Comparison of ENCODE assay signal across 10 mouse cellular contexts in the genomic region with DNA sequence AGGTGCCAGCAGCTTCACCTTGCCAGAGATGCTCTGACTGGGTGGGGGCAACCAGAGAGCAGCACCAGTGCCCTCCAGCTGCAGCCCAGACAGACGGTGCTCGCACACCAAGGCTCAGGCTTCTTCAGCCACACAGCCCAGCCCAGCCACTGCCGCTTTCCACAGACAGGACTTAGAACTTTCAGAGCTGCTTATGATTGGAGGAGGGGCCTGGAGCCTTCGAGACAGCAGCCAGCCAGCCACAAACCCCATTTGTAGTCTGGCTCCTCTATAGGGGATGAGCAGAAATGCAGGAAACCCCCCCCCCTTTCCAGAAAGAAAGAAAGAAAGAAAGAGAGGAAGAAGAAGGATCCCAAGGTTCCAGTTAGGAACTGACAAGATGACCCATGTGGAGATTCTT. TPM values are rescaled to one million over a fixed set of nuclear protein-coding genes. Genes with fewer than 3 reads are reported as not detected.
A peak's percentile ranks its signal among the peaks of the same experiment; 100 is the strongest.
DNase-seq lines count a peak whose midpoint lies in the region; ATAC-seq and TF ChIP-seq lines count a peak whose summit lies in the region.
"Had no signal": no experiment of that assay in that cellular context is flagged by ENCODE, and none has a peak within 500 bp of the region (broad histone marks: within the 10 kb centered on the region; RNA-seq: fewer than 3 reads in every experiment).

No protein-coding gene starts in this region.

- WGBS in forebrain, embryonic 14.5 days = 18% methylated on average over 4 of the region's 4 CpGs
- 6% methylated on average over 4 of the region's 4 CpGs for WGBS in forebrain, embryonic 13.5 days
- 13% methylated on average over 4 of the region's 4 CpGs for WGBS in lung, embryonic 15.5 days
- WGBS in embryonic facial prominence, embryonic 15.5 days = 12% methylated on average over 4 of the region's 4 CpGs
- WGBS in stomach, postnatal 0 days = 30% methylated on average over 4 of the region's 4 CpGs

- peak; percentile 51 for TF ChIP-seq CTCF in stomach, postnatal 0 days (IDR thresholded peaks at IDR 0.05; ENCODE audit: low read depth)

- peak; percentile 45 for DNase-seq in forebrain, embryonic 14.5 days (ENCODE audit: low spot score)
- no peak for DNase-seq in lung, postnatal 25 days (ENCODE audit: low spot score)
- no peak for DNase-seq in stomach, postnatal 0 days (ENCODE audit: low spot score)
- no peak for DNase-seq in spleen, postnatal 14 days (ENCODE audit: low spot score in 2 of 2)
- no peak for DNase-seq in cerebellum, postnatal 4 days (ENCODE audit: low spot score in 2 of 2)

- H3K4me2 ChIP-seq in forebrain, embryonic 14.5 days (ENCODE audit: low read length) = no peak overlapping the region
- H3K4me2 ChIP-seq in forebrain, embryonic 13.5 days = no peak overlapping the region
- 0 out of 2 replicates have a peak overlapping the region, but pooled peaks have one; percentile 7 for H3K4me2 ChIP-seq in lung, embryonic 15.5 days
- H3K4me2 ChIP-seq in embryonic facial prominence, embryonic 15.5 days (replicated peaks) = no peak overlapping the region
- H3K4me2 ChIP-seq in stomach, postnatal 0 days (replicated peaks; ENCODE audit: low read depth) = no peak overlapping the region

- peak; percentile 30 for ATAC-seq in forebrain, embryonic 14.5 days
- ATAC-seq in forebrain, embryonic 13.5 days = no peak
- ATAC-seq in lung, embryonic 15.5 days (ENCODE audit: borderline replicate concordance, extremely low read depth, low FRiP score, low TSS enrichment) = peak; percentile 46; the same call in 1 of the 2 replicates
- 0 out of 2 replicates have a peak, but pooled peaks have one; percentile 31 for ATAC-seq in embryonic facial prominence, embryonic 15.5 days (ENCODE audit: insufficient number of reproducible peaks, low FRiP score, low TSS enrichment, low read depth)
- ATAC-seq in stomach, postnatal 0 days (ENCODE audit: low FRiP score, low TSS enrichment) = no peak; the same call in 1 of the 2 replicates

- H3K4me3 ChIP-seq in forebrain, embryonic 14.5 days (ENCODE audit: low read depth, low read length) = no peak overlapping the region
- no peak overlapping the region for H3K4me3 ChIP-seq in forebrain, embryonic 13.5 days
- no peak overlapping the region for H3K4me3 ChIP-seq in lung, embryonic 15.5 days
- no peak overlapping the region; the same call in 1 of the 2 replicates for H3K4me3 ChIP-seq in embryonic facial prominence, embryonic 15.5 days (replicated peaks)
- no peak overlapping the region for H3K4me3 ChIP-seq in stomach, postnatal 0 days (ENCODE audit: low read depth, low read length)
- H3K4me3 ChIP-seq: midbrain, embryonic 12.5 days had no signal

- peaks cover 21% of the 10 kb centered on the region for H3K27me3 ChIP-seq in forebrain, embryonic 14.5 days (replicated peaks; ENCODE audit: control insufficient read depth, insufficient read depth, low read length)
- peaks cover 41% of the 10 kb centered on the region for H3K27me3 ChIP-seq in forebrain, embryonic 13.5 days
- peaks cover 41% of the 10 kb centered on the region for H3K27me3 ChIP-seq in lung, embryonic 15.5 days
- H3K27me3 ChIP-seq in embryonic facial prominence, embryonic 15.5 days = peaks cover 33% of the 10 kb centered on the region
- no peaks in the 10 kb centered on the region for H3K27me3 ChIP-seq in stomach, postnatal 0 days (ENCODE audit: control insufficient read depth, insufficient read depth, low read length)

- H3K27ac ChIP-seq in forebrain, embryonic 14.5 days (ENCODE audit: low read depth, low read length) = no peak overlapping the region
- no peak overlapping the region for H3K27ac ChIP-seq in forebrain, embryonic 13.5 days
- no peak overlapping the region for H3K27ac ChIP-seq in lung, embryonic 15.5 days
- no peak overlapping the region for H3K27ac ChIP-seq in embryonic facial prominence, embryonic 15.5 days (replicated peaks)
- H3K27ac ChIP-seq in stomach, postnatal 0 days (replicated peaks) = no peak overlapping the region
- H3K27ac ChIP-seq: midbrain, embryonic 12.5 days had no signal

- H3K9ac ChIP-seq in forebrain, embryonic 14.5 days (ENCODE audit: low read length) = no peak overlapping the region
- no peak overlapping the region for H3K9ac ChIP-seq in forebrain, embryonic 13.5 days
- no peak overlapping the region for H3K9ac ChIP-seq in lung, embryonic 15.5 days
- no peak overlapping the region for H3K9ac ChIP-seq in embryonic facial prominence, embryonic 15.5 days
- no peak overlapping the region for H3K9ac ChIP-seq in stomach, postnatal 0 days (ENCODE audit: low read length)
- H3K9ac ChIP-seq: midbrain, embryonic 12.5 days had no signal

- H3K9me3 ChIP-seq in forebrain, embryonic 14.5 days (replicated peaks; ENCODE audit: control insufficient read depth, low read length) = no peaks in the 10 kb centered on the region
- H3K9me3 ChIP-seq in forebrain, embryonic 13.5 days (replicated peaks) = no peaks in the 10 kb centered on the region
- H3K9me3 ChIP-seq in lung, embryonic 15.5 days = no peaks in the 10 kb centered on the region
- no peaks in the 10 kb centered on the region for H3K9me3 ChIP-seq in embryonic facial prominence, embryonic 15.5 days (replicated peaks)
- H3K9me3 ChIP-seq in stomach, postnatal 0 days (ENCODE audit: control insufficient read depth, low read length) = no peaks in the 10 kb centered on the region
- H3K9me3 ChIP-seq: G1E; midbrain, embryonic 12.5 days had no signal

- H3K36me3 ChIP-seq in forebrain, embryonic 14.5 days (ENCODE audit: control insufficient read depth, insufficient read depth, low read length) = no peaks in the 10 kb centered on the region
- H3K36me3 ChIP-seq in forebrain, embryonic 13.5 days (ENCODE audit: poor library complexity, severe bottlenecking) = peaks cover 10% of the 10 kb centered on the region; the same call in 1 of the 2 replicates
- no peaks in the 10 kb centered on the region for H3K36me3 ChIP-seq in lung, embryonic 15.5 days
- H3K36me3 ChIP-seq in embryonic facial prominence, embryonic 15.5 days = no peaks in the 10 kb centered on the region
- no peaks in the 10 kb centered on the region for H3K36me3 ChIP-seq in stomach, postnatal 0 days (ENCODE audit: control insufficient read depth, insufficient read depth, low read length)
- H3K36me3 ChIP-seq: midbrain, embryonic 12.5 days had no signal

- H3K4me1 ChIP-seq in forebrain, embryonic 14.5 days (ENCODE audit: control insufficient read depth, insufficient read depth, low read length) = peaks cover 3% of the 10 kb centered on the region
- peaks cover 28% of the 10 kb centered on the region for H3K4me1 ChIP-seq in forebrain, embryonic 13.5 days
- H3K4me1 ChIP-seq in lung, embryonic 15.5 days = peaks cover 37% of the 10 kb centered on the region
- H3K4me1 ChIP-seq in embryonic facial prominence, embryonic 15.5 days = peaks cover 54% of the 10 kb centered on the region
- no peaks in the 10 kb centered on the region for H3K4me1 ChIP-seq in stomach, postnatal 0 days (replicated peaks; ENCODE audit: control insufficient read depth, insufficient read depth)

- TF ChIP-seq EP300 in stomach, postnatal 0 days (optimal IDR thresholded peaks at IDR 0.05) = no peak

RNA-seq across cellular contexts. Expression of a gene that starts 11.6 kb away (rescaled TPM):
- polyA plus RNA-seq in forebrain, embryonic 14.5 days (2014; fragmentation: Nextera tagmentation; extraction: Ambion mirVana) = 75.5 and 80.8 TPM in 2 replicates
- 70.4 and 70.9 TPM in 2 replicates for polyA plus RNA-seq in forebrain, embryonic 13.5 days (2015; fragmentation: Nextera tagmentation; extraction: Ambion mirVana)
- 57.4 and 59.4 TPM in 2 replicates for polyA plus RNA-seq in lung, embryonic 15.5 days (2015; fragmentation: Nextera tagmentation; extraction: Ambion mirVana)
- polyA plus RNA-seq in embryonic facial prominence, embryonic 15.5 days (2015; fragmentation: Nextera tagmentation; extraction: Ambion mirVana) = 58.4 and 61.6 TPM in 2 replicates
- polyA plus RNA-seq in stomach, postnatal 0 days (2015; fragmentation: Nextera tagmentation; extraction: Ambion mirVana) = 54.7 and 55.4 TPM in 2 replicates

Comparison
In these comparisons a context has a peak if more than half of its experiments do, and no peak if none do; other contexts are left out.
1. ATAC-seq: peak in forebrain, embryonic 14.5 days (single experiment), lung, embryonic 15.5 days (single experiment) and embryonic facial prominence, embryonic 15.5 days (single experiment); none in forebrain, embryonic 13.5 days (single experiment) and stomach, postnatal 0 days (single experiment).